Mouse (Mus musculus) CD4-positive helper T cell, adult 2 months (primary cell): ENCODE results near the gene Crk.

Experiments
- DNase-seq: peaks from one replicate; pipeline ENCODE4 v3.0.0-alpha.2; 2012; ENCODE audit warnings: low read depth, missing footprints, low spot score

Gene Crk

GRCm38 (mm10) chr11:75738477-75738821 is 59.4 kb downstream of the Crk start:
- DNase-seq = no peak

- no peak for DNase-seq
Observed at GRCm38 (mm10) chr11:75740204-75740603, 61.1 kb downstream of the Crk start.

GRCm38 (mm10) chr11:75741615-75742014 is 62.6 kb downstream of the Crk start:
- peak; percentile 57 for DNase-seq

- DNase-seq = no peak
Observed at GRCm38 (mm10) chr11:75744761-75745160, 65.7 kb downstream of the Crk start.

DNA sequence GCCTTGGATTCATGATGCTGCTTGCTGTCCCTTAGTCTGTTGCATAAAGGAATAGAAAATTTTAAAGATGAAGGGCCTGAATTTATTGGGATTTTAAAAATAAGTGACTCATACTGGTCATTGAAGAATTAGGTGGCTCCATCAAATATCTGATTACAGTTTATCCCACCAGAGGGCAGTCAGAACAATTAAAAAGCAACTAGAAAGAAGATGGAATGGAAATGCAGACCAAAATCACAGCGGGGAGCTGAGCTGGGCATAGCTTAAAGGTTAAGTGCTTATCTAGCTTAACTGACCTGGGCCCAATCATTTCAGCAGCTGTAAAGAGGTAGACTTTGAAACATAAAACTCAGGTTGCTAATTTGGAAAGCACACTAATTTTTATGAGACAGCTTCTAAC is 71.5 kb downstream of the Crk start:
- DNase-seq = no peak

- no peak for DNase-seq
Observed at GRCm38 (mm10) chr11:75751082-75751481, 72.0 kb downstream of the Crk start.
